ENCODE assay signal across 15 mouse cellular contexts in genomic region chr5:73630141-73630540, GRCm38 (mm10). TPM values are rescaled to one million over a fixed set of nuclear protein-coding genes. Genes with fewer than 3 reads are reported as not detected.
A peak's percentile ranks its signal among the peaks of the same experiment; 100 is the strongest.
DNase-seq lines count a peak whose midpoint lies in the region; ATAC-seq and TF ChIP-seq lines count a peak whose summit lies in the region.
"Had no signal": no experiment of that assay in that cellular context is flagged by ENCODE, and none has a peak within 500 bp of the region (broad histone marks: within the 10 kb centered on the region; RNA-seq: fewer than 3 reads in every experiment).

No protein-coding gene starts in this region.

- no peak overlapping the region for H3K4me3 ChIP-seq in heart, embryonic 14.5 days (ENCODE audit: control insufficient read depth in 1 of 2, insufficient read depth in 1 of 2, low read depth in 1 of 2, low read length in 2 of 2)
- H3K4me3 ChIP-seq in intestine, embryonic 15.5 days (replicated peaks): no peak overlapping the region
- no peak overlapping the region for H3K4me3 ChIP-seq in cerebellum, adult 2 months (replicated peaks; ENCODE audit: insufficient read depth, low read depth, low read length)

- no peak for TF ChIP-seq POLR2A in cerebellum, adult 2 months (IDR thresholded peaks at IDR 0.05; ENCODE audit: borderline replicate concordance, insufficient read depth, low read length)

- H3K36me3 ChIP-seq in heart, embryonic 14.5 days (ENCODE audit: control insufficient read depth, insufficient read depth, low read length): peaks cover 22% of the 10 kb centered on the region
- H3K36me3 ChIP-seq in intestine, embryonic 15.5 days: 0 out of 2 replicates have a peak, but pooled peaks cover 3% of the 10 kb centered on the region

- TF ChIP-seq CTCF in cerebellum, adult 2 months (IDR thresholded peaks at IDR 0.05; ENCODE audit: borderline replicate concordance, insufficient read depth, low read depth, low read length): no peak

- H3K9me3 ChIP-seq in heart, embryonic 14.5 days (ENCODE audit: control insufficient read depth, low read length): 0 out of 2 replicates have a peak, but pooled peaks cover 3% of the 10 kb centered on the region
- no peaks in the 10 kb centered on the region for H3K9me3 ChIP-seq in intestine, embryonic 15.5 days

- no peak overlapping the region for H3K9ac ChIP-seq in heart, embryonic 14.5 days (ENCODE audit: low read length)
- no peak overlapping the region for H3K9ac ChIP-seq in intestine, embryonic 15.5 days
- H3K9ac ChIP-seq: lung, embryonic 14.5 days had no signal

- H3K4me2 ChIP-seq in heart, embryonic 14.5 days (ENCODE audit: low read length): 0 out of 2 replicates have a peak overlapping the region, but pooled peaks have one; percentile 5
- H3K4me2 ChIP-seq in intestine, embryonic 15.5 days (replicated peaks): no peak overlapping the region
- H3K4me2 ChIP-seq: lung, embryonic 14.5 days had no signal

- H3K4me1 ChIP-seq in heart, embryonic 14.5 days (ENCODE audit: control insufficient read depth in 2 of 2, insufficient read depth in 2 of 2, low read length in 2 of 2): peaks cover 4 to 18% of the 10 kb centered on the region in 2 experiments; a peak in 2 of 4 replicates
- no peaks in the 10 kb centered on the region for H3K4me1 ChIP-seq in intestine, embryonic 15.5 days (replicated peaks)
- no peaks in the 10 kb centered on the region for H3K4me1 ChIP-seq in cerebellum, adult 2 months (ENCODE audit: control insufficient read depth, insufficient read depth, low read length)

- WGBS in heart, embryonic 14.5 days: 43% methylated on average over 5 of the region's 5 CpGs
- 56% methylated on average over 5 of the region's 5 CpGs for WGBS in intestine, embryonic 15.5 days
- 86% methylated on average over 5 of the region's 5 CpGs for WGBS in cerebellum, adult 2 months

- no peak for ATAC-seq in heart, embryonic 14.5 days (ENCODE audit: insufficient number of reproducible peaks, insufficient read depth, low FRiP score, low read depth)
- ATAC-seq in intestine, embryonic 15.5 days: peak; percentile 93
- ATAC-seq in megakaryocyte progenitor cell, adult 5-6 weeks (replicated peaks; ENCODE audit: poor library complexity): peak; percentile 96
- ATAC-seq: midbrain, embryonic 16.5 days had no signal

- no peaks in the 10 kb centered on the region for H3K27me3 ChIP-seq in heart, embryonic 14.5 days (ENCODE audit: control insufficient read depth, insufficient read depth, low read length)
- no peaks in the 10 kb centered on the region for H3K27me3 ChIP-seq in intestine, embryonic 15.5 days (replicated peaks)
- no peaks in the 10 kb centered on the region for H3K27me3 ChIP-seq in cerebellum, adult 2 months (ENCODE audit: control insufficient read depth, insufficient read depth, low read length)

- H3K27ac ChIP-seq in heart, embryonic 14.5 days (replicated peaks in 1 of 2; ENCODE audit: control insufficient read depth in 1 of 2, insufficient read depth in 1 of 2, low read depth in 2 of 2, low read length in 2 of 2): no peak overlapping the region
- no peak overlapping the region for H3K27ac ChIP-seq in intestine, embryonic 15.5 days
- no peak overlapping the region for H3K27ac ChIP-seq in cerebellum, adult 2 months (ENCODE audit: insufficient read depth, low read length)

- DNase-seq in heart, adult 8-10 months (ENCODE audit: low spot score): no peak
- DNase-seq in thymus, postnatal 4 days: peak; percentile 28
- no peak for DNase-seq in testis, postnatal 14 days (ENCODE audit: low spot score)
- no peak for DNase-seq in cerebellum, adult 2 months
- no peak for DNase-seq in left cerebral cortex, adult 8-10 months (ENCODE audit: low spot score in 2 of 2)
- DNase-seq: B cell, adult 2 months; cerebellum, postnatal 14 days; kidney, adult 2 months; lung, embryonic 14.5 days had no signal

RNA-seq across cellular contexts. Expression of gene Lrrc66, which starts 2.2 kb away (rescaled TPM):
- polyA plus RNA-seq in heart, embryonic 14.5 days (2014; fragmentation: Nextera tagmentation; extraction: Ambion mirVana): 0.23 TPM in 1 of 2 replicates, not detected in the other
- total RNA-seq in heart, adult 8-10 months (2022): under 1 TPM in 1 of 4 experiments, not detected in 3; 0.12 TPM
- 4.7 and 5.5 TPM in 2 replicates for polyA plus RNA-seq in intestine, embryonic 15.5 days (2015; fragmentation: Nextera tagmentation; extraction: Ambion mirVana)
- total RNA-seq in megakaryocyte progenitor cell, adult 5-6 weeks (2015): 0.96 and 1.4 TPM in 2 replicates
- total RNA-seq in megakaryocyte progenitor cell, adult 5-6 weeks (2017): 0.96 and 10.0 TPM in 2 replicates
- not detected in 2 replicates for polyA plus RNA-seq in cerebellum, adult 2 months (2012; rRNA removed)
- total RNA-seq in left cerebral cortex, adult 8-10 months (2022): not detected
- total RNA-seq: heart, adult 18-20 months had no signal
- polyA plus RNA-seq: lung, embryonic 14.5 days; midbrain, embryonic 16.5 days had no signal

RNA-seq across cellular contexts. Expression of gene Sgcb, which starts 17.4 kb away (rescaled TPM):
- polyA plus RNA-seq in heart, embryonic 14.5 days (2014; fragmentation: Nextera tagmentation; extraction: Ambion mirVana): 34.8 and 37.9 TPM in 2 replicates
- 100 to 1,000 TPM; 113 to 128 (median 122) TPM for total RNA-seq in heart, adult 8-10 months (2022)
- 17.8 and 19.7 TPM in 2 replicates for polyA plus RNA-seq in intestine, embryonic 15.5 days (2015; fragmentation: Nextera tagmentation; extraction: Ambion mirVana)
- 4.4 and 7.3 TPM in 2 replicates for total RNA-seq in megakaryocyte progenitor cell, adult 5-6 weeks (2015)
- total RNA-seq in megakaryocyte progenitor cell, adult 5-6 weeks (2017): 3.7 and 4.3 TPM in 2 replicates
- 47.8 and 50.9 TPM in 2 replicates for polyA plus RNA-seq in cerebellum, adult 2 months (2012; rRNA removed)
- 10 to 100 TPM; 41.5 to 51.6 (median 44.8) TPM for total RNA-seq in left cerebral cortex, adult 8-10 months (2022)

RNA-seq across cellular contexts. Expression of gene Spata18, which starts 21.0 kb away (rescaled TPM):
- polyA plus RNA-seq in heart, embryonic 14.5 days (2014; fragmentation: Nextera tagmentation; extraction: Ambion mirVana): 0.84 and 0.97 TPM in 2 replicates
- total RNA-seq in heart, adult 8-10 months (2022): under 1 TPM; 0.22 to 0.37 (median 0.33) TPM
- polyA plus RNA-seq in intestine, embryonic 15.5 days (2015; fragmentation: Nextera tagmentation; extraction: Ambion mirVana): 0.28 and 0.38 TPM in 2 replicates
- total RNA-seq in megakaryocyte progenitor cell, adult 5-6 weeks (2015): 0.07 TPM in 1 of 2 replicates, not detected in the other
- total RNA-seq in megakaryocyte progenitor cell, adult 5-6 weeks (2017): not detected in 2 replicates
- 0.26 and 0.89 TPM in 2 replicates for polyA plus RNA-seq in cerebellum, adult 2 months (2012; rRNA removed)
- total RNA-seq in left cerebral cortex, adult 8-10 months (2022): 1 to 10 TPM in 2 of 4 experiments, under 1 TPM in 2; 0.48 to 1.3 (median 0.79) TPM
- polyA plus RNA-seq: frontal cortex, adult 2 months had no signal

Comparison
In these comparisons a context has a peak if more than half of its experiments do, and no peak if none do; other contexts are left out.
1. RNA of gene Sgcb, which starts 17.4 kb away (total RNA-seq): 113 to 128 TPM in heart, adult 8-10 months and 41.5 to 51.6 TPM in left cerebral cortex, adult 8-10 months; 3.7 to 7.3 TPM in megakaryocyte progenitor cell, adult 5-6 weeks; every median in the first group is over 4 times any median in the second.